Mouse (Mus musculus) liver, postnatal 0 days (tissue): ENCODE data around the gene Alas2.

Experiments
- CTCF ChIP-seq: sonication (generic); IDR thresholded peaks from 2 replicates; pipeline ENCODE4 v1.5.1; 2016; ENCODE audit warnings: antibody characterized with exemption, low read depth
- EP300 ChIP-seq: IDR thresholded peaks from 2 replicates; pipeline ENCODE4 v1.6.1; 2016; ENCODE audit warnings: antibody characterized with exemption, low read depth, mild to moderate bottlenecking

DNA sequence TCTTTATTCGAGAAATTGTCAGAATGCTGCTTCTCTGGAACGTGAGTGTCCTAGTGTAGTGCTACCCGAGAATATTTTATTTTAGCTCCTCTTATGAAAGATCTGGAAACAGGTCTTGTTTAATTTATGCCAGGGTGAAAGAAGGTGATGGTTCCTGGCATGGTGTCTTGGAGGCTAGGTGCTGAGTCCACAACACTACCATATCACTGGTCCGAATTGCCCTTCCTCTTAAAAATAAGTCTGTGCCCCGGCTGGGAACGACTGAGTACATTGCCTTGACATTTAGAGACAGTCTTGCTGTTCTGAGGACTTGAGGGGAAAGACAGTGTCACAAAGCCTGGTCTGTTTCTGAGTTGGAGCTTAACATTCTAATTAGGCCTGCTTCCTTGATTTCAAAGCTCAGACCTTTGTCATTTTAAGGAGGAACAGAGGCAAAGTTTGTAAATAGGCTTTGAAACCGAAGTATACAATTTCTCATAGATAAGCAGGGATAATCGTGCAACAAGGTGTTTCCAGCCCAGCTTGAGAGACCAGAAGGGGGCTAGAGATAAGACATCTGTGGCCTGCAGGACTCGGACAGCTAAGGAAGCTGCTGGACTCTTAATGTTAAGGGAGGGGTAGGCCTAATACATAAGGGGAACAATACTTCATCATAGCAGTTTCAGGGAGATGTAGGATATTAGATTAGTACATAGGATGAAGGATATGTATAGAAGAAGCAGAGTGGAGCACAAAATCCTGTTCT, 48.0 kb downstream of the Alas2 start:
- TF ChIP-seq CTCF (no peak), EP300 (peak; percentile 85)
